Comparison of ENCODE assay signal across 11 mouse cellular contexts in the genomic region with DNA sequence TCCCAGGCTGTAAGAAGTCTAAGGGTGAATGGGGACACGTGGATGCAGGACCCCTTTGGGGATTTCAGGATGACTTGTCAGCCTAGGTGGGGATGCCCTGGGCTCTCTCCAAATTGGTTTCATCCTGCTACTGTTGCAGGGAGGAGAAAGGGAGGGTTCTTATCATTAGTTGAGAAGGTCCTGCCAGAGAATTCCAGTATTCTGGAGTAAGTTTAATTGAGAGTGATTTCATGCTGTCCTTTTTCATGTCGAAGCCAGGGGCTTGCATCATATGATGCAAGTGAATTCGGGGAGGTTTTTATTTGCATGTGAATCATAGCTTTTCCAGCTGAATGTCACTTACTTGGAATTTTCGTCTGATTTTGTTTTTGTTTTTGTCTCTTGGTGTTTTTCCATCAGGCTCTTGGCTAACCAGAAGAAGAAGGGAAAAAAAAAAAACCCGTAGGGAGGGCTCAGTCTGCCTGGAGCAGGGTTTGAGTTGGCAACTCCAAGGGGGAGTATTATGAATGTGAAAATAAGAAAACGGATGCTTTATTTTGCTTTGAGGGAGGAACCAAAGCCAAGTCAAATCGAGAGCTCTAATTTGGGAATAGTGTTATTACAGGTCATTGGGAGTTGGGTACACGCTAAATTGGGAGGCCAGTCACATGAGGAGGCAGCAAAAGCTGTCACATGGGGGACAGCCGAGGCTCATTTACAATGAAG.
DNase-seq lines count a peak whose midpoint lies in the region; ATAC-seq and TF ChIP-seq lines count a peak whose summit lies in the region.
"Had no signal": no experiment of that assay in that cellular context is flagged by ENCODE, and none has a peak within 500 bp of the region (broad histone marks: within the 10 kb centered on the region; RNA-seq: fewer than 3 reads in every experiment).

No protein-coding gene starts in this region.

- H3K36me3 ChIP-seq in heart, embryonic 12.5 days = no peaks in the 10 kb centered on the region
- no peaks in the 10 kb centered on the region for H3K36me3 ChIP-seq in stomach, postnatal 0 days (ENCODE audit: control insufficient read depth, insufficient read depth, low read length)
- no peaks in the 10 kb centered on the region for H3K36me3 ChIP-seq in intestine, embryonic 16.5 days (ENCODE audit: control insufficient read depth, insufficient read depth, low read length)

- peak; percentile 47 for ATAC-seq in frontal cortex, adult (ENCODE audit: low TSS enrichment)
- no peak for ATAC-seq in heart, embryonic 12.5 days (ENCODE audit: insufficient number of reproducible peaks, low FRiP score)
- ATAC-seq in stomach, postnatal 0 days (ENCODE audit: low FRiP score, low TSS enrichment) = no peak
- no peak for ATAC-seq in intestine, embryonic 16.5 days

- 65% methylated on average over 9 of the region's 9 CpGs for WGBS in heart, embryonic 12.5 days
- WGBS in stomach, postnatal 0 days = 45% methylated on average over 9 of the region's 9 CpGs
- WGBS in intestine, embryonic 16.5 days = 71% methylated on average over 9 of the region's 9 CpGs

- H3K9ac ChIP-seq in heart, embryonic 12.5 days = no peak overlapping the region
- H3K9ac ChIP-seq in stomach, postnatal 0 days (ENCODE audit: low read length) = no peak overlapping the region
- H3K9ac ChIP-seq in intestine, embryonic 16.5 days (ENCODE audit: low read depth, low read length) = no peak overlapping the region
- H3K9ac ChIP-seq: liver, embryonic 14.5 days had no signal

- H3K4me2 ChIP-seq in heart, embryonic 12.5 days = no peak overlapping the region
- H3K4me2 ChIP-seq in stomach, postnatal 0 days (replicated peaks; ENCODE audit: low read depth) = 0 out of 2 replicates have a peak overlapping the region, but pooled peaks have one; percentile 5
- no peak overlapping the region for H3K4me2 ChIP-seq in intestine, embryonic 16.5 days (ENCODE audit: low read depth, low read length)

- no peaks in the 10 kb centered on the region for H3K9me3 ChIP-seq in heart, embryonic 12.5 days (replicated peaks)
- H3K9me3 ChIP-seq in stomach, postnatal 0 days (ENCODE audit: control insufficient read depth, low read length) = no peaks in the 10 kb centered on the region
- H3K9me3 ChIP-seq in intestine, embryonic 16.5 days (ENCODE audit: control insufficient read depth, low read length) = no peaks in the 10 kb centered on the region

- no peak overlapping the region for H3K4me3 ChIP-seq in heart, embryonic 12.5 days
- no peak overlapping the region for H3K4me3 ChIP-seq in stomach, postnatal 0 days (ENCODE audit: low read depth, low read length)
- H3K4me3 ChIP-seq in intestine, embryonic 16.5 days (ENCODE audit: low read length) = no peak overlapping the region

- H3K4me1 ChIP-seq in heart, embryonic 12.5 days (replicated peaks) = peaks cover 48% of the 10 kb centered on the region
- H3K4me1 ChIP-seq in stomach, postnatal 0 days (replicated peaks; ENCODE audit: control insufficient read depth, insufficient read depth) = no peaks in the 10 kb centered on the region; the same call in 1 of the 2 replicates
- no peaks in the 10 kb centered on the region for H3K4me1 ChIP-seq in intestine, embryonic 16.5 days (ENCODE audit: control insufficient read depth, insufficient read depth, low read length)

- H3K27ac ChIP-seq in heart, embryonic 12.5 days (ENCODE audit: poor library complexity, severe bottlenecking) = peak overlapping the region; percentile 25; the same call in 1 of the 2 replicates
- no peak overlapping the region for H3K27ac ChIP-seq in stomach, postnatal 0 days (replicated peaks)
- H3K27ac ChIP-seq in intestine, embryonic 16.5 days (ENCODE audit: low read length) = no peak overlapping the region
- H3K27ac ChIP-seq: liver, embryonic 14.5 days had no signal

- H3K27me3 ChIP-seq in heart, embryonic 12.5 days (replicated peaks) = no peaks in the 10 kb centered on the region
- H3K27me3 ChIP-seq in stomach, postnatal 0 days (ENCODE audit: control insufficient read depth, insufficient read depth, low read length) = no peaks in the 10 kb centered on the region
- no peaks in the 10 kb centered on the region for H3K27me3 ChIP-seq in intestine, embryonic 16.5 days (replicated peaks; ENCODE audit: control insufficient read depth, insufficient read depth, low read length)

- no peak for DNase-seq in frontal cortex, postnatal 25 days (ENCODE audit: low spot score in 2 of 2)
- DNase-seq in ovary, postnatal 14 days (ENCODE audit: low spot score) = peak; percentile 10
- no peak for DNase-seq in ovary, adult 18-20 months (ENCODE audit: low spot score)
- no peak for DNase-seq in stomach, postnatal 0 days (ENCODE audit: low spot score)
- no peak for DNase-seq in layer of hippocampus, adult 8-10 months (ENCODE audit: low spot score in 2 of 2)
- DNase-seq: embryo, embryonic 11 days; thymus, adult 2 months had no signal

- no peak for TF ChIP-seq EP300 in stomach, postnatal 0 days (optimal IDR thresholded peaks at IDR 0.05)

- 0 out of 2 replicates have a peak, but pooled peaks have one; percentile 6 for TF ChIP-seq CTCF in stomach, postnatal 0 days (IDR thresholded peaks at IDR 0.05; ENCODE audit: low read depth)
